10 mouse cellular contexts compared by ENCODE assay signal in the genomic region with DNA sequence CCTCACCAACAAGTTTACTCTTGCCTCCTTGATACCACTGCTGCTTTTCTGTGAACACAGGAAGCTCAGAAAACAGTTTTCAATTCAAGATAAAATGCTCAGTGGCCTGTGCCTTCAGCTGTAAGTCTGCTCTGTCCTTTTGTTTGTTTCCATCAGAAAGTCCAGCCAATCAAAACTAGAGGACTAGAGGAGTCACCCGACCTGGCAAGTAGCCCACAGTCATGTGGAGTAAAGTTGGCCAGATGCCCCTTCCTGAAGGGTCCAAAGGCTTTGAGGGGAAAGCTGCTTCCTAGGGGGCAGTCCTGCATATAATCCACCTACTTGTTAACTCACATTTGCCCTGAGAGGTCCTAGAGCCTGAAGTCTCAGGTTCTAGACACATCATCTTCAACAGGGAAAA. TPM values are rescaled to one million over a fixed set of nuclear protein-coding genes. Genes with fewer than 3 reads are reported as not detected.
DNase-seq lines count a peak whose midpoint lies in the region; ATAC-seq lines count a peak whose summit lies in the region.
"Had no signal": no experiment of that assay in that cellular context is flagged by ENCODE, and none has a peak within 500 bp of the region (broad histone marks: within the 10 kb centered on the region; RNA-seq: fewer than 3 reads in every experiment).

No protein-coding gene starts in this region.

- no peak overlapping the region for H3K9ac ChIP-seq in heart, embryonic 12.5 days
- H3K9ac ChIP-seq in midbrain, embryonic 11.5 days (ENCODE audit: low read length): no peak overlapping the region
- H3K9ac ChIP-seq: liver, embryonic 13.5 days; stomach, embryonic 15.5 days had no signal

- no peaks in the 10 kb centered on the region for H3K4me1 ChIP-seq in heart, embryonic 12.5 days (replicated peaks)
- H3K4me1 ChIP-seq in heart, embryonic 10.5 days: no peaks in the 10 kb centered on the region
- no peaks in the 10 kb centered on the region for H3K4me1 ChIP-seq in midbrain, embryonic 11.5 days (ENCODE audit: control insufficient read depth, insufficient read depth, low read length)
- H3K4me1 ChIP-seq: liver, embryonic 13.5 days; stomach, embryonic 15.5 days had no signal

- WGBS in heart, embryonic 12.5 days: 12% methylated on average over 1 of the region's 1 CpGs
- 30% methylated on average over 1 of the region's 1 CpGs for WGBS in heart, embryonic 10.5 days
- WGBS in midbrain, embryonic 11.5 days: 64% methylated on average over 1 of the region's 1 CpGs

- no peak overlapping the region for H3K4me2 ChIP-seq in heart, embryonic 12.5 days
- no peak overlapping the region for H3K4me2 ChIP-seq in midbrain, embryonic 11.5 days
- H3K4me2 ChIP-seq: liver, embryonic 13.5 days; stomach, embryonic 15.5 days had no signal

- ATAC-seq in heart, embryonic 12.5 days (ENCODE audit: insufficient number of reproducible peaks, low FRiP score): peak; percentile 36; the same call in 1 of the 2 replicates
- ATAC-seq in activated CD4-positive, CD25-positive, alpha-beta regulatory T cell, adult 4 months: no peak
- no peak for ATAC-seq in midbrain, embryonic 11.5 days (ENCODE audit: low FRiP score)

- H3K4me3 ChIP-seq in heart, embryonic 12.5 days: no peak overlapping the region
- no peak overlapping the region for H3K4me3 ChIP-seq in heart, embryonic 10.5 days
- no peak overlapping the region for H3K4me3 ChIP-seq in midbrain, embryonic 11.5 days (ENCODE audit: low read depth, low read length)
- H3K4me3 ChIP-seq: liver, embryonic 13.5 days; stomach, embryonic 15.5 days had no signal

- no peak for DNase-seq in heart, embryonic 10.5 days (ENCODE audit: low spot score)
- DNase-seq in urinary bladder, postnatal 14 days (ENCODE audit: low spot score): peak; percentile 47
- no peak for DNase-seq in urinary bladder, adult 2 months (ENCODE audit: low spot score)
- DNase-seq in kidney, postnatal 10 days: peak; percentile 92
- DNase-seq in spleen, postnatal 10 days (ENCODE audit: low spot score in 2 of 2): no peak
- no peak for DNase-seq in midbrain, embryonic 11.5 days (ENCODE audit: low spot score, missing footprints)
- DNase-seq: liver, embryonic 13.5 days had no signal

- 0 out of 2 replicates have a peak, but pooled peaks cover 4% of the 10 kb centered on the region for H3K9me3 ChIP-seq in heart, embryonic 12.5 days (replicated peaks)
- no peaks in the 10 kb centered on the region for H3K9me3 ChIP-seq in heart, embryonic 10.5 days
- H3K9me3 ChIP-seq in midbrain, embryonic 11.5 days (ENCODE audit: control insufficient read depth, low read length): no peaks in the 10 kb centered on the region
- H3K9me3 ChIP-seq: liver, embryonic 13.5 days; stomach, embryonic 15.5 days had no signal

- no peaks in the 10 kb centered on the region for H3K36me3 ChIP-seq in heart, embryonic 12.5 days
- H3K36me3 ChIP-seq in heart, embryonic 10.5 days: no peaks in the 10 kb centered on the region
- H3K36me3 ChIP-seq in midbrain, embryonic 11.5 days (ENCODE audit: control insufficient read depth, insufficient read depth, low read length): no peaks in the 10 kb centered on the region
- H3K36me3 ChIP-seq: liver, embryonic 13.5 days; stomach, embryonic 15.5 days had no signal

- H3K27ac ChIP-seq in heart, embryonic 12.5 days (ENCODE audit: poor library complexity, severe bottlenecking): no peak overlapping the region
- H3K27ac ChIP-seq in heart, embryonic 10.5 days: no peak overlapping the region
- no peak overlapping the region for H3K27ac ChIP-seq in midbrain, embryonic 11.5 days (ENCODE audit: low read depth, low read length)
- H3K27ac ChIP-seq: liver, embryonic 13.5 days; stomach, embryonic 15.5 days had no signal

- H3K27me3 ChIP-seq in heart, embryonic 12.5 days (replicated peaks): no peaks in the 10 kb centered on the region
- no peaks in the 10 kb centered on the region for H3K27me3 ChIP-seq in heart, embryonic 10.5 days (ENCODE audit: insufficient read depth, poor library complexity, severe bottlenecking)
- H3K27me3 ChIP-seq in midbrain, embryonic 11.5 days (ENCODE audit: control insufficient read depth, insufficient read depth, low read length): no peaks in the 10 kb centered on the region
- H3K27me3 ChIP-seq: liver, embryonic 13.5 days; stomach, embryonic 15.5 days had no signal

RNA-seq across cellular contexts. Expression of gene Slc35f3, which starts 10.7 kb away (rescaled TPM):
- 0.08 TPM in 1 of 2 replicates, not detected in the other for polyA plus RNA-seq in heart, embryonic 12.5 days (2016; fragmentation: Nextera tagmentation; extraction: Ambion mirVana)
- polyA plus RNA-seq in heart, embryonic 10.5 days (2016; fragmentation: Nextera tagmentation; extraction: Ambion mirVana): 0.11 TPM in 1 of 2 replicates, not detected in the other
- polyA plus RNA-seq in urinary bladder, adult 2 months (2012; rRNA removed): 0.03 TPM in 1 of 2 replicates, not detected in the other
- polyA plus RNA-seq in activated CD4-positive, CD25-positive, alpha-beta regulatory T cell, adult 4 months (2017; shearing (Covaris generic)): not detected
- polyA plus RNA-seq in midbrain, embryonic 11.5 days (2014; fragmentation: Nextera tagmentation; extraction: Ambion mirVana): not detected in 2 replicates
- polyA plus RNA-seq: liver, embryonic 13.5 days had no signal

Comparison
In these comparisons a context has a peak if more than half of its experiments do, and no peak if none do; other contexts are left out.
1. DNase-seq: peak in urinary bladder, postnatal 14 days (single experiment) and kidney, postnatal 10 days (single experiment); none in heart, embryonic 10.5 days (single experiment), urinary bladder, adult 2 months (single experiment), spleen, postnatal 10 days (0 of 2) and midbrain, embryonic 11.5 days (single experiment).